Mouse (Mus musculus) heart, postnatal 10 days (tissue): ENCODE data around the gene Nsd1. TPM values are rescaled to one million over a fixed set of nuclear protein-coding genes. Genes with fewer than 3 reads are reported as not detected.
A peak's percentile ranks its signal among the peaks of the same experiment; 100 is the strongest.

Experiments
- DNase-seq, 2 experiments: peaks; one replicate each; pipeline ENCODE4 v3.0.0; 2021
- intact Hi-C: fragments of 180-260 bp; cut with DNase I; formaldehyde crosslinking; loops from one replicate; pipeline ENCODE4 v1.15.1; 2025
- total RNA-seq, 2 experiments: library from RNA; stranded (reverse); gene quantifications; 2 replicates each; pipeline ENCODE4 v1.2.3; 2021

The Nsd1 gene
- total RNA-seq, 2 experiments from 2014 or later = 88.2 to 97.9 TPM

DNA sequence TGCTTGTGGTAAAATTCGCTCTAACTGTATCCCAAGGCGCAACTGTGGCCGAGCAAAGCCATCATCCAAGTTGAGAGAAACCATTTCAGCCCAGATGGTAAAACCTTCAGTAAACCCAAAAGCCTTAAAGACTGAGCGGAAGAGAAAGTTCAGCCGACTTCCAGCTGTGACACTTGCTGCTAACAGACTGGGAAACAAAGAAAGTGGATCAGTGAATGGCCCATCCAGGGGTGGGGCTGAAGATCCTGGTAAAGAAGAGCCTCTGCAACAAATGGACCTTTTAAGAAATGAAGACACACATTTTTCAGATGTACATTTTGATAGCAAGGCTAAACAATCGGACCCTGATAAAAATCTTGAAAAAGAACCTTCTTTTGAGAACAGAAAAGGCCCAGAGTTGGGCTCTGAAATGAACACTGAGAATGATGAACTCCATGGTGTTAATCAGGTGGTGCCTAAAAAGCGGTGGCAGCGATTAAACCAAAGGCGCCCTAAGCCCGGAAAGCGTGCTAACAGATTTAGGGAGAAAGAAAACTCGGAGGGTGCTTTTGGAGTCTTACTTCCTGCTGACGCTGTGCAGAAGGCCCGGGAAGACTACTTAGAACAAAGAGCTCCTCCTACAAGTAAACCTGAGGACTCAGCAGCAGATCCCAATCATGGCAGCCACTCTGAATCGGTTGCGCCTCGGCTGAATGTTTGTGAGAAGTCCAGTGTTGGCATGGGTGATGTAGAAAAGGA lies 37.9 kb downstream of the Nsd1 start:
- no peak for DNase-seq
- intact Hi-C loops = no loop called here

DNA sequence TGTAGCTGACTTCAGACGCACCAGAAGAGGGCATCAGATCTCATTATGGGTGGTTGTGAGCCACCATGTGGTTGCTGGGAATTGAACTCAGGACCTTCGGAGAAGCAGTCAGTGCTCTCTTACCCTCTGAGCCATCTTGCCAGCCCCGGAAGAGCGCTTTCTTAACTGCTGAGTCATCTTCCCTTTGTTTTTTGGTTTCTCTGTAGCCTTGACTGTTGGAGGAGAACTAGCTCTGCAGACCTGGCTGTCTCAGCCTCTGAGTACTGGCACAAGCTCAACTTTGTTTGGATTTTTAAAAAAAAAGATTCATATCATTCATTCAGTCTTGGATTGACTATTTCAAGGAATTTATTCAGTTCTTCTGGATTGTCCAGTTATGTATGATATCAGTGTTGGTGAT lies 39.7 kb downstream of the Nsd1 start:
- intact Hi-C loops = no loop called here
- DNase-seq = no peak

DNA sequence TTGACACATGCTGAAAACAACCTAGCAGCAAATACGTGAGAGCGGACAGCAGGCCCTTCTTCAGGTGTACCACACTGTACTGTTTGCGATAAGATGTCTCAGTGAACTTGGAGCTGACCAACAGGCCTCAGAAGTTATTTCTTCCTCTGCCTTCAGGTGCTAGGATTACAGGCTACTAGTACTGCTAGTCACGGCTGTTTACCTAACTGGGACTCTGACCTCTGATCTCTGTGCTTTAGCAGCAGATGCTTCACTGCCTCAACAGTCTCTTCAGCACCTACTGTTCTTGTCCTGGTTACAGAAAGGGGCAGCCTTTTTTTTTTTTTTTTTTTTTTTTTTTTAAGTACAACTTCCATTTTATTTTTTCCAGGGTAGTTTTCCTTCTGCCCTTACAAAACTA lies 43.2 kb downstream of the Nsd1 start:
- no peak for DNase-seq
- intact Hi-C loops = no loop called here

DNA sequence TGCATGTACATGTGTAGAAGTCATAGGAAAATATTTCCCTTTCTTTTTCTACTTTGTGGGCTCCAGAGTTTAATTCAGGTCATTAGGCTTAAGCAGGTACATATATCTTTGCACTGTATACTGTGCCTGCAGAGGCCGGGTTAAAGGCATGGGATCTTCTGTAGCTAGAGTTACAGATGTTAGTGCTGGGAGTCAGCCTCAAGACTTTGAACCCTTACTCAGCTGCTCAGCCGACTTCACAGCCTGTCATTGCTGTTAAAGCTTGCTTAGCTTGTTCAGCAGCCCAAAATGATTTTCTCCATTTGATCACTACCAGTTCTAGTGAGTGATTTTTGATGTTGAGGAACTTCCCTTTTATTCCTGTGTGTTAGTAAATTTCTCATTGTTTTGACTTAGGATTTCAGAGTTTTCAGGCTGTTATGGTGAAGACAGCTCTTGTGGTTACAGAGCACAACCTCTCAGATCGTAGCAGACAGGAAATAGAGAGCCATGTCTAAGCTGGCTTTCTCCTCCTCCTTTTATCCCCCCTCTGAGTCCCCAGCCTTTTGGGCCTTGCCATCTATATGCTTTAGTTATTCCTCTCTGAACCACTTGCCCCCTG lies 45.6 kb downstream of the Nsd1 start:
- intact Hi-C loops = no loop called here
- DNase-seq = no peak

DNA sequence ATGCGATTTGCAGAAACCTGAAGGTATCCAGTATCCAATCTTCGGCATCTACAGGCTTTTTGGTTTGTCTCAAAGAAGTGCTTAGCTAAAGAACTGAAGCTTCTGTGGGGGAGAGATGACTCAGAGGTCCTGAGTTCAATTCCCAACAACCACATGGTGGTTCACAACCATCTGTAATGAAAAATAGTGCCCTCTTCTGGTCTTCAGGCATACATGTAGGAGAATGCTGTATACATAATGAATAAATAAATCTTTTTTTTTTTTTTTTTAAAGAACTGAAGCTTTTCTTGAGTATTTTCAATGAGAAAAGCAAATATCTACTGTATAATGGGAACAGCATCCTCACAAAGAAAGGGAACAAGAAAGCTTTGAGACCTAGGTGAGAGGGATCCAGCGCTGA lies 49.1 kb downstream of the Nsd1 start:
- intact Hi-C loops = no loop called here
- DNase-seq = no peak

DNA sequence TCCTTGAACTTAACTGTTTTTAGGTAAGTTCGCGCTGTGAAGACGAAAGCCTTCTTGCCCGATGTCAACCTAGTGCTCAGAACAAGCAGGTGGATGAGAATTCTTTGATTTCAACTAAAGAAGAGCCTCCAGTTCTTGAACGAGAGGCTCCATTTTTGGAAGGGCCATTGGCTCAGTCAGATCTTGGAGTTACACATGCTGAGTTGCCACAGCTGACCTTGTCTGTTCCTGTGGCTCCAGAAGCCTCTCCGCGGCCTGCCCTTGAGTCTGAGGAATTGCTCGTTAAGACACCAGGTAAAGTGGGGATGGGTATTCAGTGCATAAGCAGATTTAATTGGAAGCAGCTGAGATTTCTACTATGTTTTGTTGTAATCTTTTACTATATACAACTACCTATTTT lies 51.9 kb downstream of the Nsd1 start:
- intact Hi-C loops = no loop called here
- DNase-seq = no peak

DNA sequence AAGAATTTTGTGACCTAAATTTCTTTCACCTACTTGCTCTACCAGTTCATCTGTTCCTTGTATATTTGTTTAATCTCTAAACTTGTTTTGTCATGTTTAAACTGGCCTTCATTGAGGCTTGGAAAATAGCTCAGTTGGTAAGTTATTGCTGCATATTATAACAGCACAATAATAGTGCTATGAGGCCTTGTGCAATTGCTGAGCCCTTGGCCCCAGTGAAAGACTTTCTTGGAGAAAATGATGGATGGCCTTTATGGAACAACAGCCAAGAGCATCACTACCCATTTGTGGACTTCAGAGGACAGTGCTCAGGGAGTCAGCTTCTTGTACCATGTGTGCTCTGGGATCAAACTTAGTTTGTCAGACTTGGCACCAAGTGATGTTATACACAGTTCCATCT lies 52.5 kb downstream of the Nsd1 start:
- no peak for DNase-seq

DNA sequence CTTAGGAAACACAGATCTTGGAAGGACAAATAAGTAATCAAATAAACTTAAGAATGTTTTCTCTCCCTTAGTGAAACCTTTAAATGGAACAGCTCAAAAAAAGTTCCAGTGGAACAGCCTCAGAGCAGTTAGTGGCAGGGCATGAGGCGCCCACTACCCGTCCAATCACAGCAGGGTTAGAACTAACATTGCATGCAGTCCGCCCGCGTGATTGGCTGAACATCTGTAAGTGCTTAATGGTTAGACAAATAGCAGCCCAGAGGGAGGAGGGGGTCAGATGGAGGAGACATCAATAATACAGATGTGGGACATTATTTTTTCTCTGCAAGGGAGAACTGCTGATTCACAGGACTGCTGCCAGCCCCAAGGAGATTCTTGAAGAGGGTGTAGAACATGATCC lies 67.6 kb downstream of the Nsd1 start:
- DNase-seq = no peak
- intact Hi-C loops = no loop called here

More for the DNA sequence above, 52.5 kb downstream of the Nsd1 start:
- intact Hi-C loops = no loop called here

DNA sequence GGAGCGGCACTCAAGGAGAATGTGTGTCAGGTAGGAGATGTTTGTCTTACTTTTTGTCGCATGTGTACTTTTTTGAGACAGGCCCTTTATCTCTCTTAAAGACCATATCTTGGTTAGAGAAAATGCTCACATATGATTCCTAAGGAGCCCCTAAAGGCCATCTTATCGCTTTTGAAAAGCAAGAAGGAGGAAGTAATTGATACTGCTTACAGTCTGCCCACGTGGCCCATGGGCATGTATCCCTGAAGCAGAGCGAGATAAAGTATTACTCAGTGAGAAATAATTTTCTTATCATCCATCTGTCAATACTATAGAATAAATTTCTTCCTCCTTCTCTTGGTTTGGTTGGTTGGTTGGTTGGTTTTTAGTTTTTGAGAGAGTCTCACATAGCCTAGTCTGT lies 68.1 kb downstream of the Nsd1 start:
- intact Hi-C loops = no loop called here

DNA sequence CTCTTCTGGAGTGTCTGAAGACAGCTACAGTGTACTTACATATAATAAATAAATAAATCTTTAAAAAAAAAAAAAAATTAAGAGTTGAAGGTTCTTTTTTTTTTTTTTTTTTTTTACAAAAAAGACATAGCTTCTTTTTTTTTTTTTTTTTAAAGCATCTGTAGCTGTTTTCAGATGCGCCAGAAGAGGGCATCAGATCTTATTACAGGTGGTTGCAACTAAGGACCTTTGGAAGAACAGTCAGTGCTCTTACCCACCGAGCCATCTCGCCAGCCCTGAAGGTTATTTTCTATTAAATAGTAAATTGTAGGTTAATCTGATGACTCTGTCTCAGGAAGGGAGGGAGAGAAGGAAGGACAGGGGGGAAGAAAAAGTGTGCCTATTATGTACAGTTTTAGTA lies 79.3 kb downstream of the Nsd1 start:
- peak in 1 of 2 experiments; percentile 7 for DNase-seq
- intact Hi-C loops = no loop called here

More for the DNA sequence above, 68.1 kb downstream of the Nsd1 start:
- DNase-seq = no peak

DNA sequence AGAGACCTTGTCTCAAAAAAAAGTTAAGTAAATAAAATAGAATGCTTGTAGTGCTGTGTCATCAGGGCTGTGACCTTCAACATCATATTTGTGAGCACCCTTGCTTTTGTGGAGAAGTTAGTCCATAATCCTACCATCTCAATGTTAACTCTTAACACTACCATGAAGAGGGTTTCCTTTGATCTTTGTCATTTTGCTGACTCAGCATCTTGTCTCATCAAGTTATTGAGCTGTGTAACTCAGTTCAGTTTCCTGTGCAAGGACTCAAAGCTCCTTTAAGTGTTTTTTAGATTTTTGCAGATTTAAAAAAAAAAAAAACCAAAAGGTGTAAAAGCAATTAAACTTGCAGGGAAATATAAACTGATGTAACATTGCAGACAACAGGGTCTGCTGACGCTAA lies 87.2 kb downstream of the Nsd1 start:
- intact Hi-C loops = no loop called here
- no peak for DNase-seq

DNA sequence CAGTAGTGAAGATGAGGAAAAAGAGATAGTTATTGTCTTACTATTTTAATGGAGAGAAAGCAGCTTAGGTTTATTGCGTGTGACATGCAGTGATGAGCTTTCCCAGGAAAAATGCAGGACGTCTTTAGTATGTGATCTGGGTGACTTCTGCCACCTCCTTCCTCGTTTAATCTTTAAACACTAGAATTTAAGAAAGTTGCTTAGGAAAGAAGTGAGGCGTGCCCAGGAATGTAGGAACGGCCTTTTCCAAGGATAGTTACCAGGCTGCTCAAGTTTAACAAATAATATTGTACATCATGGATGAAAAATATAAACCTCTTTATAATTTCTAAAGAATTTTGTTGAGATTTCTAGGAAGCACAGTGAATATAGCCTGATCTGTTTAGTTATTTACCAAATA lies 91.3 kb downstream of the Nsd1 start:
- DNase-seq = no peak
- intact Hi-C loops = no loop called here

DNA sequence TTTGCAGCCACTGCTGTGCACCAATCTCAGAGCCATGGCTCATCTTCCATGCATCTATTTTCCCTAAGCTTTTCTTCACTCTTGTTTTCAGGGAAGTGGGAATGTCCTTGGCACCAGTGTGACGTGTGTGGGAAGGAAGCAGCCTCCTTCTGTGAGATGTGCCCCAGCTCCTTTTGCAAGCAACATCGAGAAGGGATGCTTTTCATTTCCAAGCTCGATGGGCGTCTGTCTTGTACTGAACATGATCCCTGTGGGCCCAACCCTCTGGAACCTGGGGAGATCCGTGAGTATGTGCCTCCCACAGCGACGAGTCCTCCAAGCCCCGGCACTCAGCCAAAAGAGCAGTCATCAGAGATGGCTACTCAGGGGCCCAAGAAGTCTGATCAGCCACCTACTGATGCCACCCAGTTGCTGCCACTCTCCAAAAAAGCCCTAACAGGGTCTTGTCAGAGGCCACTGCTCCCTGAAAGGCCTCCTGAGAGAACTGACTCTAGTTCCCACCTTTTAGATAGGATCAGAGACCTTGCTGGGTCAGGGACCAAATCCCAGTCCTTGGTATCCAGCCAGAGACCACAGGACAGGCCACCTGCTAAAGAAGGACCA lies 102.5 kb downstream of the Nsd1 start:
- no peak for DNase-seq
- intact Hi-C loops = no loop called here

DNA sequence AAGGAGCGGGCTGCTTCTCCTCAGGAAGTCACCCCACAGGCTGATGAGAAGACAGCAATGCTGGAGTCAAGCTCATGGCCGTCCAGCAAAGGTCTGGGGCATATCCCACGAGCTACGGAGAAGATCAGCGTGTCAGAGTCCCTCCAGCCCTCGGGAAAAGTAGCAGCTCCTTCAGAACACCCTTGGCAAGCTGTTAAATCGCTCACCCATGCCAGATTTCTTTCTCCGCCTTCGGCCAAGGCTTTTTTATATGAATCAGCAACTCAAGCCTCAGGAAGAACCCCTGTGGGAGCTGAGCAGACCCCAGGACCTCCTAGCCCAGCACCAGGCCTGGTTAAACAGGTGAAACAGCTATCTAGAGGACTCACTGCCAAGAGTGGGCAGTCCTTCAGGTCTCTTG lies 103.5 kb downstream of the Nsd1 start:
- DNase-seq = no peak
- intact Hi-C loops = no loop called here

DNA sequence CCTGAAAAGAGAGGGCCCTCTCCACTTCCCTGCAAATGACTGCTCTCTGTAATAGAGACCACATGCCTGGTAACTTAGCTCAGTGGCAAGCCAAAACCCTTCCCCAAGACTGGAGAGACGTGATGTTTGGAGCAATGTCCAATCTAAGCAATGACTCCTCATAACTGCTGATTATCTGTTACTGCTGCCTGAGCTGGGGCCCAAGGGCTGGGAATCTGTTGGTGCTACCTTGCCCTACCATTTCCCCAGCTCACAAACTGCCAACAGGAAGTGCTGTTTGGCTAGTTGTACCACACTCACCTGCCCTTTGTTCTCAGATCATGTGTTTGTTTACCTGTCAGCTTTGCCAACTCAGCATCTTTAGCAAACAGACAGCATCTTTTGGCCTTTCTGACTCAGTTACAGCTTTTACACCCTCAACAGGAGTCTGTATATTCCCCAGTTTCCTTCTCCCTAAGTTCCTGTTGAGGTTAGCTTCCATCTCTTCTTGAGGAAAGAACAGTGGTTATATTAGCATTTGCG lies 105.4 kb downstream of the Nsd1 start:
- no peak for DNase-seq
- intact Hi-C loops = no loop called here

DNA sequence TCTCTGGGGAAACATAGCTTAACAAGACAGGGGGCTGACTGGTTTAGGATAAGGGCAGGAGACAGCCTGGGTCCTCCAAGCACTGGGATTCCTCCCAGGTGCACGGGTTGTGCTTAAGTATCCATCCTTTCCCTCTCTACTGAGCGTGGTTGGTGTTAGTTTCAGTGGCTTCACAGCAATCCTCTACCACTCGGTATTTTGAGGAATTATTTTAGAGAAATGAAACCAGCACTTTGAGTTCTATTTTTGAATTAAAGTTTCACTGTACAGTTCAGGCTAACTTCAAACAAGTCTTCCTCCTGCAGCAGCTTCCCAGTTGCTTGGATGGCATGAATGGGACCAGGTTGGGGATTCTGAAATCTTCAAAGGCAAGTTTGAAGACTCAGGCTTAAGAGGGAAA lies 108.8 kb downstream of the Nsd1 start:
- intact Hi-C loops = no loop called here

DNA sequence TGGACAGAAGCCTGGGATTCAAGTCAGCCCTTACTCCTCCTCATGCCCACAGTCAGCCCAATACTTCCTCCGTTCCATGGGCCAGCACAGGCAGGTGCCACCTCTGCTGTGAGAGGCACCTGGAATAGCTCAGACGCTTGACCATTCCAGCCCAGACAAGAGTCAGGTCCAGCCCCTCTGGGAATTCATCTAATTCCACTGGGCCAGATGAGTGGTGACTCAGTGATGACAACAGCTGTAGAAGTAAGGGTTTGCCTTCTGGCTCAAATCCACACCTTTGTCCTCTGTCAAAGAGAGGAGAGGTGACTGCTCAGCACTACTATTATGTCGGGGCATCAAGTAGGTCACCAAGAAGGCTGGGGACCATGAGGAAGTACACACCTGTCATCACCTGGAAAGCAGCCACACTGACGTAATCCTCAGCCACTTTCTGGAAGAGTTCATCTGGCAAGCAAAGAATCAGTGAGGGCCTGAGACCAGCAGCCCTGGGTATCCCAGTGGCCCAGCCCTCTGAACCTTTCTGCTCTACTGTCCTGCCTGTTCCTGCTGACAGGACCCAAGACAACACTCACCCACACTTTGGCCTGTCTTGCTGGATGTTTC lies 110.5 kb downstream of the Nsd1 start, which contains the start of gene Prelid1:
Gene Prelid1, plus strand, starts transcription at position 570 of the 603 bp plus-strand sequence.
- DNase-seq = peak in 1 of 2 experiments; percentile 29
- intact Hi-C loops = no loop called here

More for the DNA sequence above, 108.8 kb downstream of the Nsd1 start:
- no peak for DNase-seq

DNA sequence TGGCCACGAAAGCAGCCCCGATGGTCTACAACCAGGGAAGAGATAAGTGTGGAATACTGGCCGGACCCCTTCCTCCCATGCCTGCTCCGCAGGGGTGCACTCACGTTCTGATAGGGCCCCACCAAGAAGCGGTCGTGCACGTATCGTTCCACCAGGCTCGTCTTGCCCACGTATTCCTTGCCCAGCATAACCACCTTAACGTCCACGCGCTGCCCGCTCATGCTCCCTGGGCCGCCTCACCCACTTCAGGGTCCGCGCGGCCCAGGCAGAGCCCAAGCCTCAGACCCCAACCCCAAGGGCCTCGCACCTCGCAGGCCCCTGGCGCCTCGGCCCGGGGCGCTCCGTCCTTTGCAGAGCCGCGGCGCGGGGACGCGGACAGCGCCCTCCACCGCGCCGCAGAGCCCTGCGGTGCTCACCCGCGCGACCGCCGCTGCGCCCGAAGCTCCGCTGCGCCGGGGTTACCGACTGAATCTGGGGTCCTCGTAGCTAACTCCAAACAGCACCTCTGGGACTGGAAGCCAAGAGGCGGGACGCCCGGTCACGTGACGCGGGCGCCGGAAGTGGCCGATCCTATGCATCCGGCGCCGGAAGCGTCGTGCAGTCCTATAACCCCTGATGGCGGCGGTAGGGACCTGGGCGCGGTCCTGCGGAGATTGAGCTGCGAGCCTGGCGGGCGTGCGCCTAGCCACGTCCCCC lies 112.0 kb downstream of the Nsd1 start, which contains the start of gene Rab24:
Gene Rab24, minus strand, starts transcription at position 513 of the 696 bp plus-strand sequence.
- DNase-seq = peak; percentile 93 to 94
- intact Hi-C loops = no loop called here

DNA sequence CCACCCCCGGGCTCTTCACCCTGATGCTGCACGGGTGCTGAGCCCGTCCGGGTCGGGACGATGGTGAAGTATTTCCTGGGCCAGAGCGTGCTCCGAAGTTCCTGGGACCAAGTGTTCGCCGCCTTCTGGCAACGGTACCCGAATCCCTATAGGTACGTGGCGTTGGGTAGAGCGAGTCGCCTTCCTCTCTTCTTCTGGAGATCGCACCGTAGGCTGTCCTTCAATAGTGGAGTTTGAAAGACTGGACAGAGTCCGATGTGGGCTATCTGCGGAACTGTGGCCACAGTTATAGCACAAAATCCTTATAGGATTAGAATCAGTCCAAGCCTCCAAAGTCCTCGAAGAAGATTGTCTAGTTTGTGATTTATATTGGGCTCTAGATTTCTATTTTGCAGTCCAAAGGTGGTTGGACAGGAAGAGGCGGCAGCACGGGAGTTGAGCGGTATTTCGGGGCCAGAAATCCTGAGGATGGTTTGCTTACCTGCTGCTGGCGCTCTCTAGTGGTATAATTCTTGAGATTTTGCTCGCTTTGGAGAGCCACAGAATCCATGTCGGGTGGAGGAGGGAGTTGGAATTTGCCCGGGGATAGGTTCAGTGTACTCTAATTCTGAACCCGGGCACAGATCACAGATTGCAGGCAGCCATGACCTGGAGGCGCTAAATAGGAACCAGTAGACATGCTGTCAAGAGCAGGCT lies 112.7 kb downstream of the Nsd1 start:
- intact Hi-C loops = no loop called here

DNA sequence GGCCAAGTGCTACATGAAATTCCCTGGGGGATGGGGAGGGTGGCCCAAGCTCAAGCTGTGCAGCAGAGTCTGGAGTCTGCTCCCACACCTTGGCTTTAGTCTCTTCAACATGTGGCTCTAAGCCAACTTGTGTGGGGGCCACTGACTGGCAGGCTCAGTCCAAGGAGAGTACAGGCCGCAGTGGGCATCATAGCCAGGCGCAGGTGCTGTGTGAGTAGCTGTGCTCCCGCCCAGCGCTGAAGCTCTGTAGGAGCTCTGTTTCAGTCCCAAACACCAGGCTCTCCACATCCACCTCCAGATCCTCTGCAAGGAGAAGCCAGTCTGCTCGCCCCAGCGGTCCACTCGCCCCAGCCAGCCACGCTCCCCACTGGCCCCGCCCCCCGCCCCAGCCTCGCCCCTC lies 116.0 kb downstream of the Nsd1 start:
- no peak for DNase-seq
- intact Hi-C loops = no loop called here

More for the DNA sequence above, 112.7 kb downstream of the Nsd1 start:
- DNase-seq = peak; percentile 38 to 51
